Mouse (Mus musculus): ENCODE results near the gene Rasd1. TPM values are rescaled to one million over a fixed set of nuclear protein-coding genes. Genes with fewer than 3 reads are reported as not detected.

Gene Rasd1
- polyA plus RNA-seq (2014; fragmentation: Illumina TruSeq; extraction: RNeasy Lipid Tissue Mini Kit (QIAGEN cat#74804); ENCODE audit: low read depth, low replicate concordance) = not detected

GRCm38 (mm10) chr11:59964818-59965217 is at the start of gene Rasd1:
Gene Rasd1 (minus strand): TSS chr11:59964944.

GRCm38 (mm10) chr11:59947752-59948400 is 16.9 kb downstream of the Rasd1 start, which contains the start of gene Med9:
Gene Med9 (plus strand): TSS chr11:59948206.

Other genes starting within 250 kb of the Rasd1 start
- 0.21 TPM for gene Pld6, start 177.3 kb downstream of the Rasd1 start, polyA plus RNA-seq (2014; fragmentation: Illumina TruSeq; extraction: RNeasy Lipid Tissue Mini Kit (QIAGEN cat#74804); ENCODE audit: low read depth, low replicate concordance)
- gene Flcn, start 154.9 kb downstream of the Rasd1 start, polyA plus RNA-seq (2014; fragmentation: Illumina TruSeq; extraction: RNeasy Lipid Tissue Mini Kit (QIAGEN cat#74804); ENCODE audit: low read depth, low replicate concordance) = 3.4 TPM
- 3.4 TPM for gene Nt5m, start 125.5 kb downstream of the Rasd1 start, polyA plus RNA-seq (2014; fragmentation: Illumina TruSeq; extraction: RNeasy Lipid Tissue Mini Kit (QIAGEN cat#74804); ENCODE audit: low read depth, low replicate concordance)
- gene Cops3, start 125.1 kb downstream of the Rasd1 start, polyA plus RNA-seq (2014; fragmentation: Illumina TruSeq; extraction: RNeasy Lipid Tissue Mini Kit (QIAGEN cat#74804); ENCODE audit: low read depth, low replicate concordance) = 90.0 TPM
- 2.4 TPM for gene Med9, start 16.7 kb downstream of the Rasd1 start, polyA plus RNA-seq (2014; fragmentation: Illumina TruSeq; extraction: RNeasy Lipid Tissue Mini Kit (QIAGEN cat#74804); ENCODE audit: low read depth, low replicate concordance)
- gene Pemt, start 81.5 kb upstream of the Rasd1 start, polyA plus RNA-seq (2014; fragmentation: Illumina TruSeq; extraction: RNeasy Lipid Tissue Mini Kit (QIAGEN cat#74804); ENCODE audit: low read depth, low replicate concordance) = 28.9 TPM
- 0.93 TPM for gene Rai1, start 140.1 kb upstream of the Rasd1 start, polyA plus RNA-seq (2014; fragmentation: Illumina TruSeq; extraction: RNeasy Lipid Tissue Mini Kit (QIAGEN cat#74804); ENCODE audit: low read depth, low replicate concordance)